Mouse (Mus musculus) ES-E14 (cell line): ENCODE results near the gene Cacng2.

Experiments
- CHD2 ChIP-seq: IDR thresholded peaks from 2 replicates; pipeline ENCODE4 v1.6.1; 2014; ENCODE audit warnings: mild to moderate bottlenecking, low read depth, low read length, inconsistent platforms
- HCFC1 ChIP-seq: IDR thresholded peaks from 2 replicates; pipeline ENCODE4 v1.6.1; 2012; ENCODE audit warnings: low read length, inconsistent platforms, borderline replicate concordance; ENCODE audit not compliant: insufficient read depth
- ZC3H11A ChIP-seq: IDR thresholded peaks from 2 replicates; pipeline ENCODE4 v1.6.1; 2012; ENCODE audit warnings: low read depth, mild to moderate bottlenecking, inconsistent platforms, low read length, borderline replicate concordance
- ZNF384 ChIP-seq: IDR thresholded peaks from 2 replicates; pipeline ENCODE4 v1.6.1; 2012; ENCODE audit warnings: low read depth, low read length, inconsistent platforms

GRCm38 (mm10) chr15:78073109-78073508, 46.7 kb downstream of the Cacng2 start:
- TF ChIP-seq ZC3H11A: no peak
- peak; percentile 45; the same call in 1 of the 2 replicates for TF ChIP-seq ZNF384
- TF ChIP-seq HCFC1: no peak
- no peak for TF ChIP-seq CHD2
